Mouse (Mus musculus) spleen, postnatal 36 days (tissue): Measurements from ENCODE around the gene Mb.

ENCODE experiments used
- DNase-seq, 2 experiments: peaks; one replicate each; pipeline ENCODE4 v3.0.0; 2022; ENCODE audit warnings: low spot score in 2 of 2, mixed read lengths in 1 of 2

Mb gene

GRCm38 (mm10) chr15:77027117-77027516, 23.4 kb downstream of the Mb start:
- no peak for DNase-seq

GRCm38 (mm10) chr15:77025884-77026583, 24.4 kb downstream of the Mb start:
- DNase-seq: no peak

DNA sequence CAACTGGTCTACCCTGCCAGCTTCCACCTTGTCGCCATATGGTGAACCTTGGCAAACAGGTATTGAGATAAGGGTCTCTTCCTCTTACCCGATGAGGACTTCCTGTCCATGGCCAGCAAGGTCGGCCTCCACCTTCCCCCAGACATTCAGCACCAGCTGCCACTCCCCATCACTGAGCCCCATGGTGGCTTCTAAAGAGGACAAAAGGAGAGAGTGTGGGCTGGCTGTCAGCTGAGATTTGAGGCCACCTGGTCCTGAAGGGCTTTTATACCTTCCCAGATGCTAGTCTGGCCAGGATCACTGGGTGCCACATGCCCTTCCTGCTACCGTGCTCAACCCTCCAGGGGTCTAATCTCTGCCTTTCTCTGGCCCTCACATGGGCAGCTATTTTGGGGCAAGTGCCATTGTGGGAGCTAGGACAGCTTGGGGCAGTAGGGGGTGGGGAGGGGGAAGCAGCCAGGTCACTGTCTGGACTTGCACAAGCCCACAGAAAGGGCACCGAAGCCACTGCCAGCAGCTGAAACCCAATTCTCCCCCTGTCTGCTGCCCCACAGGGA, 28.0 kb downstream of the Mb start:
- DNase-seq: no peak

DNA sequence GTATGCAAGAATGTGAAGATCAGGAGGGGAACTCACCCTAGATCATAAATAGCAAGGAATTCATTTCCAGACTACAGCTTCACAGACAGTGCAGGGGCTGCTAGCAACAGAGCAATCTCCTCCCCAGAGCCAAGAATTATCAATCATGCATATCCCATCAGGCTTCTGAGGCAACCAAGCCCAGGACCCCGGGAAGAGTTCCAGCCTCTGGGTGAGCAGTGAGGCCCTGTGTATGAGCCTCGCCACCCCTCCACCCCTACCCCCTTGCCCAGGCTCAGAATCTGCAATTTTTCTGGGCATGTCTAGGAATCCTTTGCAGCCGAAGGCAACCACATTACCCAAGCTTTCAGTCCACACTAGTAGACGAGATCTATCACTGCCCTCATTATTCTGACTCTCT, 28.6 kb downstream of the Mb start:
- DNase-seq: no peak

GRCm38 (mm10) chr15:77021056-77021455, 29.4 kb downstream of the Mb start:
- DNase-seq: no peak

DNA sequence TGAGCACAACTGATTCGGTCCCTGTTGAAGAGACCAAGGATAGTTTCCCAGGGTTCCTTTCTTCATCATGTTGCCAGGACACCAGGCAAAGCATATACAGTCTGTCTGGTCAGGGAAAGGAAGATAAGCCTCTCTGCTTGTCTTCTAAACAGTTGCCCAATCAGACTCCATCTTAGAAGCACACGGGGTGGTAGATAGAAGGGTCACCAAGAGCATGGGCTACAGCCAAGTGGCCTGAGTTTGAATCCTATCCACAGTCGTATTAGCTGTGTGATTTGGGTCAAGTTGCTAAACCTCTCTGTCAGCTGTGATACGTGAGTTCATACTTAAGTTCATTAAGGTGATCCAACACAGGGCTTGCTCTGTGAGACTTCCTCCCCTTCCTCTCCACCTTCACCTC, 30.3 kb downstream of the Mb start:
- DNase-seq: no peak

DNA sequence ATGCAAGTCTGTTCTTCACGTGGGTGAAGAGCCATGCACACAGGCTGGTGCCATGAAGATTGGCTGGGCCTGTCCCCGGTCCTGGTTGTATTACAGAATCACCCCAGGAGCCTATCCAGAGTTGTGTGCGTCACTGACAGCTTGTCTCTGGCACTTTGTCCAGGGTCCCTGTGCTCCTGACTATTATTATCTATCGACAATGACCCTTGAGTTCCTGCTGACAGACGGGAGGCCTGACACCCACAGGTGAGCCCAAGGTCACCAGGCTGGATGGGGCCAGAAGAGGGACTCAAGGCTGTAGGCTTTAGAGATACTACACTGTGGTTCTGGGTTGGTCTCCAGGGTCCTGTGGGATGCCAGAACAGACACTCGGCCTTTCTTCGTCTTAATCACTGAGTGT, 30.9 kb downstream of the Mb start:
- no peak for DNase-seq

DNA sequence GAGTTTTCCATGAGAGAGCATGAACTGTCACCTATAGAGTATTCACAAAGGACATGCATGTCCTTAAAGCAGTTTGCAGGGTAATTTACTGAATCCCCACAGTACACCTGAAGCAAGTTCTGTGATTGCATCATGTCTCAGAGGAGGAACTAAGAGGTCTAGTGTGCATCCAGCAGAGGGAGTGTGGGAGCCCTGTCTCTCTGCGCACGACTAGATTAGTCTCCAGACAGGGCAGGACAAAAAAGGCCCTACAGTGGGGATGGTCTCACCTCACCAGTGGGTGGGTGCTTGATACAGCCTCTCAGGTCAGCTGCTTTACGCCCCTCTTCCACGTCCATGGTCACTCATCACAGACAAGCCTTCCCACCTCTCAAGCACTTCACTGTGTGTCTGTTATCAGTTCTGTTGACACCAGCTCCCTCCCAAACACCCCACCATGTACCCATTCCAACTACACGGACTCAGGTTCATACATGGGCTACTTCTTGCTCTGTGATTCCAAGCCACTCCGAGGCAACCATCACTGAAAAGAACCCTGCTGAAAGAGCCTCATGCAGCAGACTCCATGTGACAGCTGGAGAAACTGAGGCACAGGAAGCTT, 31.6 kb downstream of the Mb start:
- DNase-seq: no peak

GRCm38 (mm10) chr15:77017897-77018296, 32.6 kb downstream of the Mb start:
- DNase-seq: no peak

DNA sequence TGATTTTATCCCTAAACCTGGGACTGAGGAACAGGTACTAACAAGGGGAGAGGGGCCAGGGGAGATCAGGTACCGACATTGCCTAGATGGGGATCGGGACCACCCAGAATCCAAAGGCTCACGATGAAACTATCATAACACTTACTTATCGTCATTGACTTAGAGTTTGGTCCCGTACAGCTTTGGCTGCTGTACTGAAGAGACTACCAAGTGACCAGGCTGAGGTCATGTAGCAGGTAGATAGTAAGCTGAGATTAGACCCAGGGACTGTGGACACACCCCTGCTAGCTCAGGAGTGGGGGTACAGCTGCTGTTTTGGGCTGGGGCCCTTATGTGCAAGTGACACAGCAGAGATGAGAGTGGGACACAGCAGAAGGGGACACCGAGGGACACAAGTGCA, 34.0 kb downstream of the Mb start:
- DNase-seq: no peak

GRCm38 (mm10) chr15:77014985-77015384, 35.5 kb downstream of the Mb start:
- no peak for DNase-seq

DNA sequence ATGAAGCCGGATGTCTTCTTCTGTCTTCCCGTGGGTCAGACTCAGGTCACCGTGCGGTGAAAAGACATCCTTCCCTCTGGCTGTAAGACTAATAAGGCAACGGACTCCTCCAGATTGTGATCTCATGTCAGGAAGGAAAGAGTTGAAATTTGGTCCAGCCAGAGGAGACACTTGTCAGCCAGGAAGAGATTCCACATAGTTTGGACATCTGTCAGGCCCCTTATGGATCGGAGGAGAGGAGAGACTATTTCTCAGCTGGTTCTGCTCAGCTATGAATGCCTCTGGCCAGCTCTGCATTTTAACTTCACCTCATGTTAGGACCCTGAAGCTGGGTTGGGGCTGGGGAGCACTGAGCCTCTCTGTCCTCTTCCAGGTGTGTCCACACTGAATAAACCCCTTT, 36.0 kb downstream of the Mb start:
- no peak for DNase-seq

GRCm38 (mm10) chr15:77013753-77014241, 36.7 kb downstream of the Mb start:
- no peak for DNase-seq

DNA sequence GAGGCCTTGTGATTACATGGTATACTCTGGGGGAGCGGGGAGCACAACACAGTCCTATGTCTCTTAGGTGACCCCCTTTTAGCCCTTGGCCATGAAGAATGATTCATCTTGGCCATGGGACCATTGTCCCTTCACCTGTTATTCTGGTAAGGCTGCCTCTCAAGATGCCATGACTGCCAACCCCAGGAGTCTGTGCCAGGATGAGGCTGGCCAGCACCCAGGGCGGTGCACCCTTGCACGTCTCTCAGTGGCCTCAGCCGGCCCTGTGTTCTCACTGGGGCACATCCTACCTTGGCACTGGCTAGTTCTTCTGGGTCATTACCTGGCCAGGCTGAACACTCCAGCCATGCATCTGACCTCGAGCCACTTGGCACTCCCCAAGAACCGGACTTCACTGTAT, 41.6 kb downstream of the Mb start:
- DNase-seq: no peak

DNA sequence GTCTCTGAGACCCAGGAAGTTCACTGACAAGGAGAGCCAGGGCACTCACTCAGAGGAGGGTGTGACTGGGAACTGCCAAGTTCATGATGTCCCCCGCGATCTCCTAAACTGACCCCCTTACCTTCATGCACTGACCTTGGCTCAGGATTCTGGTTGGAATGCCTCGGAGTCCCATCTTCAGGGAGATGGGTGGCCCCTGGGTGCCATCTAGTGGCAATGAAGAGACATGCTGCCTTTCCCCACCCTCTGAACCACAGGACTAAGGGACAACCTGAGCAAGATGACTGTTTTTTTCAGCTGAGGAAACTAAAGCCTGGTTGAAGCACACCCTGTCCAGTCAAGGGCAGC, 46.6 kb downstream of the Mb start:
- DNase-seq: no peak

DNA sequence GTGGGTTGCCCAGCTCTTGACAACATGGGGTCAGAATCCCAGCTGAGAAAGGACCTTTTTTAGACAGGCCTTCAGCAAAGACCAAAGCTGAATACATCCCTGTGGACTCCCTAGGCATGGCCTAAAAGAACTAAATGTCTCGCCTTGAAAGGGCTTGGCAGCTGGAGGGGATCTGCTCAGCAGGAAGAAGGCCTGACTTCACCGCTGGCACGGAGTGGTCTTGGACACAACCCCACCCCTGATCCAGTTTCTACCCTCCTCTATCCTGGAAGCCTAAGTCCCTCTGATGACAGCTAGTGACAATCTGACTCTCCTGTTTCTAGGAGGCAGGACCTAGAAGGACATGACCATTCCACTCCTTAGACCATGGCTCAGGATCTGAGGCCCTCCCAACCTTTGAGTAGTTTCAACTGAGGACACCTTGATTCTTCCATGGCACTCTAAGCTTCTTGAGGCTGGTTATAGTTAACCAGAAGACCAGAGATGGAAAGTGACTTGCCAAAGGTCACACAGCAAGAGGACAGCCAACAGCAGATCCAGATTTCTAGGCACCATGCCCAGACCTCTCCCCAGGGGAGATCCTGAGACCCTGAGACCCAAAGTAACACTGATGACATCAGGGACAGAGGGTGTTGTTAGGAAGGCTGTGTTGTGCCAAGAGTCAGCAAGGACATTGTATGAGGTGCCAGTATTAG, 47.1 kb downstream of the Mb start:
- no peak for DNase-seq

GRCm38 (mm10) chr15:76998878-76999588, 51.4 kb downstream of the Mb start:
- no peak for DNase-seq

DNA sequence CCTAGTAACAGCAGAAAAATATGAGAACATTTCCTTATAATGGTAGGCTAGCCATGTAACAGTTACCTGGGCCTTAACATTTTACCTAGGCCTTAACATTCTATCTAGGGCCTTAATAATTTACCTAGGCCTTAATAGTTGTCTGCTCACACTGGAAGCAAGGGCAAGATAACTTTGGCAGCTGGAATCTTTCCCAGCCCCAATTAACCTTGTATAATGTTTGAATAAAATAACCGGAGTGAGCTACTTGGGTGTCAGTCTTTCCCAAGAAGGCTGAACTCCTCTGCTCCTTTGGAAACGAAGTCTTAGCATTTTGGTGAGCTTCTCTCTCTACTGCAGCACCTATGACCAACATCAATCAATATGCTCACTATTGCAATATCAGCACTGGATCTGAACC, 52.4 kb downstream of the Mb start:
- no peak for DNase-seq

GRCm38 (mm10) chr15:76994413-76994812, 56.1 kb downstream of the Mb start:
- no peak for DNase-seq

- no peak for DNase-seq
These were observed 62.9 kb downstream of the Mb start for GRCm38 (mm10) chr15:76987542-76988094.

DNA sequence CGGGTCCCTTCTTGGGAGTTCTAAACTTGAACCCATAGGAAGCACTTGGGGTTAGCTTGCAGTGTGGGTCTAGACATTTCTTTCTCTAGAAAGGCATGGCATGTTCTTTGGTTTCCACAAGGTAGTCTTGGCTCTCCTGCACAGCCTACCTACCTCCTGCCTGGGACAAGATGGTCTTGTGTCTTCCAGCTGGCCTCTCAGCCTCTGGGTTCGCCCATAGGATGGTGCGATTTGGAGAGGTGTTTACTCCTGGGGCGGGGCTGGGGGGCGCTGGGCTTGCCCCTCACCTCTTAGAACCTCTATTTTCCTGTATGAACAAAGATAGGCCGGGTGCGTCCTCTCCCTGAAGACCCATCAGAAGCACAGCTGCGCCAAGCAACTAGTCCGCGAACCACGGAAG, 63.3 kb downstream of the Mb start:
- no peak for DNase-seq

DNA sequence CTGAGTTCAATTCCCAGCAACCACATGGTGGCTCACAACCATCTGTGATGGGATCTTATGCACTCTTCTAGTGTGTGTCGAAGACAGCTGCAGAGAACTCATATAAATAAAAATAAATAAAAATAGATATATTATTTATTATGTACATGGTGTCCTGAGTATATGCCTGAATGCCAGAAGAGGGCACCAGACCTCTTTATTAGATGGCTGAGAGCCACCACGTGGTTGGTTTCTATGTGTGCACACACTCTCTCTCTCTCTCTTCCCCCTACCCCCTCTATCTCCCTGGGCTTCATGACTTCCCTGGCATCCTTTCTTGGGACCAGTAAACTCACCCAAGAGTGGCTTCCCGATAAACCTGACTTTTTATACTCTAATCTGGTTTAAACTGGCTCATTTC, 67.7 kb downstream of the Mb start:
- no peak for DNase-seq
